Mouse (Mus musculus) granulocyte monocyte progenitor cell, adult 5-6 weeks (primary cell): ENCODE measurements around the gene Smad3. TPM values are rescaled to one million over a fixed set of nuclear protein-coding genes. Genes with fewer than 3 reads are reported as not detected.
A peak's percentile ranks its signal among the peaks of the same experiment; 100 is the strongest.

Source experiments
- ATAC-seq: replicated peaks from 2 replicates; pipeline ENCODE4 v1.8.0; 2016; ENCODE audit warnings: mild to moderate bottlenecking, moderate TSS enrichment, inconsistent platforms; ENCODE audit not compliant: poor library complexity, severe bottlenecking
- total RNA-seq, 2 experiments: library from RNA; stranded (forward) in 1 of 2; stranded (reverse) in 1 of 2; fragments of 200-712, 200-1000 nt in 1 of 2; fragments of >200 nt in 1 of 2; fragmentation: Nextera tagmentation in 1 of 2; gene quantifications; 2 replicates each; pipeline ENCODE4 v1.2.3; 2014 to 2017

The Smad3 gene
- total RNA-seq (2014; fragmentation: Nextera tagmentation) (12.6 and 21.3 TPM in 2 replicates), total RNA-seq (2017) (11.6 and 24.7 TPM in 2 replicates)

DNA sequence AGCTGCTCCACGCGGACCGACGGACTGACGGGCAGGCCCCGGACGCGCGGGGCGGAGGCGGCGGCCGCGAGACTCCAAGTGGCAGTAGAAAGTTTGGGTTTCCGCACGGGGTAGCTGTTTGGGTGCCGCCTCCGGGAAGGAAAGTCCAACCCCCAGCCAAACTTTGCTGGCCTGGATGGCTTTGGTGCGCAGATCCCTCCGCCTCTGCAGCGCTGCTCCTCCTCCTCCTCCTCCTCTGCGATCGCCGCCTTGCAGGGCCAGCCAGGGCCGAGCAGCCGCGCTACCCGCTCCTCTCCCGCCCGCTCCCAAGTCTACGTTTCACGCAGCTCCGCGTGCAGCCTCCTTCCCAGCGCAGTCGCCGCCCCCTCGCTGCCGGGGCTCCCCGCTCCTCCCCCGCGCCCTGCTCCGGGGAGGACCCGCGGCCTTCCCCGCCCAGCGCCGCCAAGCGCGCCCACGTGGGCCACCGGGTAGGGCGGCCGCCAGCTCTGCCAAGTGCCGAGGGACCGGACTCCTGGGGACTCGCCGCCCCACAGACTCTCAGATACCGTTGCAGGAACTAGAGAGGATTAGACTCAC is at the start of gene Smad3:
TSS of gene Smad3 (minus strand) at position 130 of the 576 bp plus-strand sequence.
- peak; percentile 75 for ATAC-seq

DNA sequence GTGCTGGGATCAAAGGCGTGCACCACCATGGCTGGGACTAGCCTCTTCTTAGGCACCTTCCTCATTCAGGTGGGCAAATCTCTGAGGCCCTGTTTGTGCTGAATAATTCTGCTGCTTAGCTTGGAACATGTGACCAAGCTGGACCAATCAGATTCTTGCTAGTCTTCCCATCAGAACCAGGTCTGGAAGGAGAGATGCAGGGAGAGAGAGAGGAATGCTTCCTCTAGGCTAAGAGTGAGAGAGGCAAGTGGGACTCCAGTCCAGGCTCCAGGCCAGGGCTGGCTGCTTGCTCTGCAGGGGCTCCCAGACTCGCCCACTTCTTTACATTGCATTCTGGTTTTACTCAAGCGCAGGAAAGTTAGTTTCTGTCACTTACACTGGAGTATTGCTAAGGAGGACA is 47.1 kb upstream of the Smad3 start:
- no peak for ATAC-seq

GRCm38 (mm10) chr9:63803181-63803591 is 45.4 kb upstream of the Smad3 start:
- no peak for ATAC-seq

- no peak for ATAC-seq
Measured at GRCm38 (mm10) chr9:63802504-63802903, 44.7 kb upstream of the Smad3 start.

DNA sequence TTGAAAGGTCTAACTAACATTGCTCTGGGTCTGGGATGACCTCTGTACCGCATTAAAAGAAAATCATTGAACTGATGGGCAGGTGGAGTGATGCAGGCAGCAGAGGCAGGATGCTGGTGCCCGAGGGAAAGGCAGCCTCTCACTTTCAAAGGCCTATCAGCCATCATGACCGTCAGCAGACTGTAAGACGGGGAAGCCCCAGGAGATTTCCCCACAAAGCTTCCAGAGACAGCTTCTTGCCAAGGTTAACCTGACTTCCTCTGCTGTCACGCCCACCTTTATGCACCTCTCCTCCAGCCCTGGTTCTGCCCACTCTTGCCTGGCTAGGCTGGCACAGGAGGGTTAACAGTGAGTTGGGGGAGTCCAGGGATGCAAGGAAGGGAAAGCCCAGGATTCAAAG is 44.3 kb upstream of the Smad3 start:
- ATAC-seq = no peak

DNA sequence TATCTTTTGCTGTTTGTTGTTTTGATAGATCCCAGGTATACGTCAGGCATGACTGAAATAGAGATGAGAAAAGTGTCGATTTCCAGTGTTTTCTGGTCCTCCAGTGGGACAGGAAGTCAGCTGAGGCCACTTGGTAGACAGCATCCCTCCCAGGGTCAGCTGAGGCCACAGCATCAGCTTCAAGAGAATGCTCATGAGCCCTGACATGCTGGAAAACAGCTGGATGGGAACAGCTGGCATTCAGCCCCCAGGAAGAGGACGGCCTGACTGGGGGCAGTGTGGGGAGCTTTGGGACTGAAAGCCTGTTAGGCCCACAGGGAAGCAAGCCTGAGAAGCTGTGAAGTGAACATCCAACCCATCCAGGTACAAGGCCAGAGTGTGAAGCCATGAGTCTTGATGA is 38.6 kb upstream of the Smad3 start:
- no peak for ATAC-seq

DNA sequence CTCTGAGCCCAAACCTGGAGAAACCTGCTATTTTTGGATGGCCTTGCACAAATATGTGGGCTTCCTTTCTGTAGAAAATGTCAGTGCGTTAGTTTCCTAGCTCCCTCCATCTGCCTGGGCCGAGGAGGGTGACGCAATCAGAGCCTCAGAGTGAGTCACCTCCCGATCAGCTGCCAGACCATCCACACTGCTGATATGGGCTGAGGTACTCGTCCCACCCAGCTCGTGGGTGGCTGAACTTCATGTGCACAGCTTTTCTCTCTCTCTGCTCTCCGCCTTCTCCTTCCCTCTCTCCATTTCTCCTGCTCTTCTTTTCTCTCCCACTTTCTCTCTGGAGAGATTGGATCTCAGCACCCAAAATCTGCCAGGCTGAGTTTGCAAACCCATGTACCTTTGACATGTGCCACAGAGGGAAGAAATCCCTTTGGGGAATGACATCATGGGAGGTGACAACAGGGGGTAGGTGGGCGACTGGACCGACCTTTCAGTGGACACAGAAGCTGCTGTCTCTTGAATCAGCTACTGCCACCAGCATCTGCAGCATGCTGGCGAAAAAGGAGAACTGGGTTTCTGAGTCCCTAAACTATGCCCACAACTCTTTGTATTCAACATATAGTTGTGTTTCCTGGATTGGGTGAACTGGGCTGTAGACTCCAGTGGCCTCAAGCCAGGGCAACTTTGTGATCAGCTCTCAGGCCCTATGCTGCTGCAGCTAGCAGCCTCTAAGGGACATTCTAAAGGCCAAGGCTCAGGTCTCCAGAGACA is 36.1 kb upstream of the Smad3 start:
- ATAC-seq = peak; percentile 95

GRCm38 (mm10) chr9:63791716-63792115 is 33.9 kb upstream of the Smad3 start:
- no peak for ATAC-seq

GRCm38 (mm10) chr9:63791275-63791674 is 33.5 kb upstream of the Smad3 start:
- ATAC-seq = no peak

GRCm38 (mm10) chr9:63790222-63790621 is 32.4 kb upstream of the Smad3 start:
- ATAC-seq = no peak

DNA sequence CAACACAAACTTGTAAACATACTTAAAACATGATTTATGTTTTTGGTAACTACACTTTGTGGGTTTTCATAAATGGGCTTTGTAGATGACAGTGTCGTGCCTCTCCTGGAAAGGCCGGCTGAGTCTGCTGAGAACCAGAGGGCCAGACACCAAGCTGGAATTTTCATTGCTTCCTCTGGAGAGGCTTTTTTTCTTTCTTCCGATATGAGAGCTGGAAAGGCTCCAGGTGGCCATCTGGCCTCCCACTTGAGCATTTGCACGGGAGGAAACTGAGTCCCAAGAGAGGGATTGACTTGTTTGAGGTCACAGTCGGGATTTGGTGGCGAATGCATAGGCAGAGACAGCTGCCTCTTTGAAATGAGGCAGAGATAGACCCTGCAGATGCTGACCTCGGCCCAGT is 31.6 kb upstream of the Smad3 start:
- ATAC-seq = no peak

DNA sequence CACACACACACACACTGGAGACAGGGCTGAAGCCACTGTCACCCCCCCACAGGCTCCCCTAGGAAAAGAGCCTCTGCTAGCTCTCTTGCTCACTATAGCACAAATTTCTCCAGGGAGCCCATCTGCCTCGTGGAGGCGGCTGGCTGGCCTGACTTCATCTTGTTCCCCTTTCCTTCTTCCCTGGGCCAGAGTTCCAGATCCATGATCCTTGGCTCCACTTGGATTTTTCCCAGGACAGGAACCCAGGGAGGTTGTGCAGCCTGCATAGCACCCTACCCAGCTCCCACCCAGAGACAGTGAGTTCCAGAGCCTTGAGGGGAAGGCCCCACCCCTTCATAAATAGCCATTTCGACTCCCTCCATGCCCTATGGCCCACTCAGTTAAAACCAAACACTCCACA is 29.8 kb upstream of the Smad3 start:
- no peak for ATAC-seq

- ATAC-seq = no peak
Measured at GRCm38 (mm10) chr9:63787086-63787485, 29.3 kb upstream of the Smad3 start.

DNA sequence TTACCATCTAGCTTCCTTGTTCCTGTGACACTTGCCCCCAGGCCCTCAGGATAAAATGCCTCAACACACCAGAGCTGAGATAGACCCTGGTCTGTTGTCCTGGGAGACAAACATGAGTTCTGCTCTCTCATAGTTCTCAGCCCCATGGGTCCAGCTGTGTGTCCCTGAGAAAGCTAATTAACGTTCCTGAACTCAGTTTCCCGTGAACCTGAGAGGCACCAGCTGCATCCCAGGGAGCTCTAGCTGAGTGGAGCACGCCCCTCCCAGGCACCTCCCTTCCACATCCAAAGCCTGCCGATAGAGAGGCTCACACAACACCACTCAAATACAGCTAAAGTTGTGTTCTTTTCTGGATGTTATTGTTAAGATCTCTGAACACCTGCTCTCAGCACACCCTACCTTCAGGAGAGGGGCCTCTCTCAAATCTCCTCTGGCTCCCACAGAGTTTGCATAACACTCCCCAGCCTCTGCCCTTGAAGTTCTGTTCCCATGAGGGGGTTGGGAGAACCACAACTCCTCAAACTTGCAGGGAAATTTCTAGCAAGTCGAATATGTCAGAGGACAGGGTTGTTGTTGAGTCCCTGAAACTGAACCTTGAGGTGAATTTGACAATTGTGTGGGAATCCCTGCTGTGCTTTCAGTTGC is 28.4 kb upstream of the Smad3 start:
- ATAC-seq = no peak

- ATAC-seq = peak; percentile 22; the same call in 1 of the 2 replicates
Measured at GRCm38 (mm10) chr9:63785492-63785891, 27.7 kb upstream of the Smad3 start.

DNA sequence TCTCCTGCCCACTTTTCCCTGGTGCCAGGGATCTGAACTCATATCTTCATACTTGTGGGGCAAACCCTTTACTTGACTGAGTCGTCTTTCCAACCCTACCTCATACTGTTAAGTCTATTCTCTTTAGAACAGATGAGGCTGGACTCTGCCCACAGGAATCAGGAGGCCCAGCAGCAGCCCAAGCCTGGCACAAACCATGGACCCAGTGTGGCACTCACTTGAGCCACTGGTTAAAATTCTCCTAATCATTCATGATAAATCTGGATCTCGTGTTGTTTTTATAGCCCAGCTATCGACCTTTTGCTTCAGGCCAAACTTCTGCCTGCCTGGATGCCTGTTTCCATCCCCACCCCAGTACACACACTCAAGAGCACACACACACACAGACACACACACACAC is 26.8 kb upstream of the Smad3 start:
- ATAC-seq = no peak

- ATAC-seq = no peak
Measured at GRCm38 (mm10) chr9:63782744-63783143, 24.9 kb upstream of the Smad3 start.

GRCm38 (mm10) chr9:63781714-63782464 is 24.1 kb upstream of the Smad3 start:
- ATAC-seq = 0 out of 2 replicates have a peak, but pooled peaks have one; percentile 19

GRCm38 (mm10) chr9:63779950-63780887 is 22.4 kb upstream of the Smad3 start:
- peak; percentile 93 for ATAC-seq

DNA sequence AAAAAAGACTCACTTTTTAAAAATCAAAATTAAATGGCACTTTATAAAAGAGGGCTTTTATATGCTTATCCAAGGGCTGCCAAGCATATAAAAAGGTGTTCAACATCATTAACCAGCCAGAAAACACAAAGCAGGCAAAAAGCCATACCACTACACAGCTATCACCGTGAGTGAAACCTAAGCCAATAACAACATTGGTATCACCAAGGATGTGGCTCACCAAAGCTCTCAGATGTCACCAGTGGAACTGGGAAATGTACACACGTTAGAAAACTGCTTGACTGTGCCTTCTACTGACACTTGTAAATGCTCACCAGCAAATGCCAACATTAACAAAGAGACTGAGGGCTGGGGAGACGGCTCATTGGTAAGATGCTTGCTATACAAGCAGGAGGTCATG is 18.9 kb upstream of the Smad3 start:
- no peak for ATAC-seq
